In genomic region chr1:135146946-135147701, GRCm38 (mm10) we compare ENCODE assay signal across 8 mouse cellular contexts. TPM values are rescaled to one million over a fixed set of nuclear protein-coding genes. Genes with fewer than 3 reads are reported as not detected.
DNase-seq lines count a peak whose midpoint lies in the region; ATAC-seq and TF ChIP-seq lines count a peak whose summit lies in the region.

No protein-coding gene starts in this region.

- peak; percentile 87 for DNase-seq in brain, adult 2 months (ENCODE audit: low read depth, low spot score)
- peak; percentile 80 for DNase-seq in liver, embryonic 11.5 days (ENCODE audit: low spot score)
- peak; percentile 58 to 65 for DNase-seq in spleen, postnatal 14 days (ENCODE audit: low spot score in 2 of 2)

- ATAC-seq in erythroblast, adult 5-6 weeks (replicated peaks; ENCODE audit: low FRiP score, poor library complexity, severe bottlenecking) = peak; percentile 62
- peak; percentile 75 for ATAC-seq in heart, embryonic 12.5 days (ENCODE audit: insufficient number of reproducible peaks, low FRiP score)
- peak; percentile 81 for ATAC-seq in kidney, embryonic 16.5 days (ENCODE audit: low FRiP score, low TSS enrichment)
- ATAC-seq in liver, embryonic 11.5 days (replicated peaks; ENCODE audit: low FRiP score) = peak; percentile 65
- peak; percentile 67 for ATAC-seq in monocyte, adult 5-6 weeks (replicated peaks; ENCODE audit: insufficient number of reproducible peaks, low FRiP score, low TSS enrichment, poor library complexity, severe bottlenecking)

- peak overlapping the region; percentile 98 for H3ac ChIP-seq in C2C12 (ENCODE audit: control insufficient read depth, insufficient read length, low read depth)

- H3K4me3 ChIP-seq in C2C12 (ENCODE audit: insufficient read depth, poor library complexity, severe bottlenecking) = peak overlapping the region; percentile 93
- peak overlapping the region; percentile 88 for H3K4me3 ChIP-seq in heart, embryonic 12.5 days
- H3K4me3 ChIP-seq in kidney, embryonic 16.5 days (ENCODE audit: low read length) = peak overlapping the region; percentile 97
- H3K4me3 ChIP-seq in liver, embryonic 11.5 days (ENCODE audit: low read depth, low read length) = peak overlapping the region; percentile 89

- H3K27me3 ChIP-seq in C2C12 (ENCODE audit: control insufficient read depth, insufficient read depth, insufficient read length) = no peaks in the 10 kb centered on the region
- peaks cover 35% of the 10 kb centered on the region for H3K27me3 ChIP-seq in heart, embryonic 12.5 days (replicated peaks)
- no peaks in the 10 kb centered on the region for H3K27me3 ChIP-seq in kidney, embryonic 16.5 days (ENCODE audit: insufficient read depth, low read length)
- no peaks in the 10 kb centered on the region; the same call in 1 of the 2 replicates for H3K27me3 ChIP-seq in liver, embryonic 11.5 days (replicated peaks; ENCODE audit: control insufficient read depth, insufficient read depth, low read length)

- peak overlapping the region; percentile 61 for H3K27ac ChIP-seq in heart, embryonic 12.5 days (ENCODE audit: poor library complexity, severe bottlenecking)
- H3K27ac ChIP-seq in kidney, embryonic 16.5 days (ENCODE audit: low read length) = peak overlapping the region; percentile 83
- H3K27ac ChIP-seq in liver, embryonic 11.5 days (ENCODE audit: low read depth, low read length) = peak overlapping the region; percentile 84

- TF ChIP-seq CTCF in C2C12 (IDR thresholded peaks at IDR 0.05; ENCODE audit: control insufficient read depth, insufficient read depth, insufficient read length) = no peak

- H3K79me3 ChIP-seq in C2C12 (ENCODE audit: low read depth) = peaks cover 37% of the 10 kb centered on the region

- peak overlapping the region; percentile 93 for H3K9ac ChIP-seq in heart, embryonic 12.5 days
- H3K9ac ChIP-seq in kidney, embryonic 16.5 days (replicated peaks; ENCODE audit: low read length) = peak overlapping the region; percentile 96
- peak overlapping the region; percentile 91 for H3K9ac ChIP-seq in liver, embryonic 11.5 days (ENCODE audit: low read depth, low read length)

- H3K4me1 ChIP-seq in heart, embryonic 12.5 days (replicated peaks) = peaks cover 15% of the 10 kb centered on the region
- peaks cover 12% of the 10 kb centered on the region for H3K4me1 ChIP-seq in kidney, embryonic 16.5 days (ENCODE audit: insufficient read depth, low read length)
- peaks cover 17% of the 10 kb centered on the region for H3K4me1 ChIP-seq in liver, embryonic 11.5 days (replicated peaks; ENCODE audit: control insufficient read depth, insufficient read depth, low read length)

- peak overlapping the region; percentile 89 for H3K4me2 ChIP-seq in heart, embryonic 12.5 days
- H3K4me2 ChIP-seq in kidney, embryonic 16.5 days (replicated peaks; ENCODE audit: low read depth, low read length) = peak overlapping the region; percentile 82
- H3K4me2 ChIP-seq in liver, embryonic 11.5 days = peak overlapping the region; percentile 95

- H3K79me2 ChIP-seq in C2C12 (ENCODE audit: control insufficient read depth, insufficient read depth) = peaks cover 61% of the 10 kb centered on the region

- under 1% methylated on average over 69 of the region's 69 CpGs for WGBS in heart, embryonic 12.5 days
- WGBS in kidney, embryonic 16.5 days = under 1% methylated on average over 69 of the region's 69 CpGs
- under 1% methylated on average over 69 of the region's 69 CpGs for WGBS in liver, embryonic 11.5 days

- H3K9me3 ChIP-seq in heart, embryonic 12.5 days (replicated peaks) = no peaks in the 10 kb centered on the region
- no peaks in the 10 kb centered on the region for H3K9me3 ChIP-seq in kidney, embryonic 16.5 days (ENCODE audit: low read length)
- H3K9me3 ChIP-seq in liver, embryonic 11.5 days (ENCODE audit: control insufficient read depth, low read length) = no peaks in the 10 kb centered on the region

- peaks cover 7% of the 10 kb centered on the region for H3K36me3 ChIP-seq in C2C12 (ENCODE audit: control insufficient read depth, insufficient read depth)
- H3K36me3 ChIP-seq in heart, embryonic 12.5 days = peaks cover 5% of the 10 kb centered on the region; the same call in 1 of the 2 replicates
- H3K36me3 ChIP-seq in kidney, embryonic 16.5 days (ENCODE audit: insufficient read depth, low read length) = no peaks in the 10 kb centered on the region
- H3K36me3 ChIP-seq in liver, embryonic 11.5 days (ENCODE audit: control insufficient read depth, insufficient read depth, low read length) = peaks cover 4% of the 10 kb centered on the region; the same call in 1 of the 2 replicates

TF ChIP-seq in C2C12, 6 proteins besides CTCF, POLR2A, EP300 and RAD21:
- TF ChIP-seq USF1 (IDR thresholded peaks at IDR 0.05; ENCODE audit: low read depth) (peak; percentile 33), MYOD1 (IDR thresholded peaks at IDR 0.05; ENCODE audit: control insufficient read depth, insufficient read length, low read depth) (no peak)

RNA-seq across cellular contexts. Expression of gene Arl8a, which starts 0.5 kb away (rescaled TPM):
- polyA plus RNA-seq in C2C12 (2012; fragmentation: generic; extraction: Trizol) = 51.4 TPM
- 22.3 and 23.4 TPM in 2 replicates for total RNA-seq in erythroblast, adult 5-6 weeks (2015; ENCODE audit: low replicate concordance)
- total RNA-seq in erythroblast, adult 5-6 weeks (2017; ENCODE audit: low replicate concordance) = 7.2 and 11.9 TPM in 2 replicates
- 36.4 and 36.6 TPM in 2 replicates for polyA plus RNA-seq in heart, embryonic 12.5 days (2016; fragmentation: Nextera tagmentation; extraction: Ambion mirVana)
- polyA plus RNA-seq in kidney, embryonic 16.5 days (2015; fragmentation: Nextera tagmentation; extraction: Ambion mirVana) = 42.9 and 46.7 TPM in 2 replicates
- 25.0 and 28.7 TPM in 2 replicates for polyA plus RNA-seq in liver, embryonic 11.5 days (2014; fragmentation: Nextera tagmentation; extraction: Ambion mirVana)
- 52.6 to 85.7 TPM (median 55.1 TPM) in 3 replicates for total RNA-seq in monocyte, adult 5-6 weeks (2017)

RNA-seq across cellular contexts. Expression of gene Ptpn7, which starts 14.6 kb away (rescaled TPM):
- polyA plus RNA-seq in C2C12 (2012; fragmentation: generic; extraction: Trizol) = 0.80 TPM
- 14.6 and 15.5 TPM in 2 replicates for total RNA-seq in erythroblast, adult 5-6 weeks (2015; ENCODE audit: low replicate concordance)
- 22.7 and 23.9 TPM in 2 replicates for total RNA-seq in erythroblast, adult 5-6 weeks (2017; ENCODE audit: low replicate concordance)
- 1.0 and 1.4 TPM in 2 replicates for polyA plus RNA-seq in heart, embryonic 12.5 days (2016; fragmentation: Nextera tagmentation; extraction: Ambion mirVana)
- polyA plus RNA-seq in kidney, embryonic 16.5 days (2015; fragmentation: Nextera tagmentation; extraction: Ambion mirVana) = 0.99 and 1.6 TPM in 2 replicates
- 42.1 and 43.0 TPM in 2 replicates for polyA plus RNA-seq in liver, embryonic 11.5 days (2014; fragmentation: Nextera tagmentation; extraction: Ambion mirVana)
- total RNA-seq in monocyte, adult 5-6 weeks (2017) = 25.1 to 87.0 TPM (median 26.0 TPM) in 3 replicates

RNA-seq across cellular contexts. Expression of gene Gpr37l1, which starts 20.4 kb away (rescaled TPM):
- not detected for polyA plus RNA-seq in C2C12 (2012; fragmentation: generic; extraction: Trizol)
- 1.0 TPM in 1 of 2 replicates, not detected in the other for total RNA-seq in erythroblast, adult 5-6 weeks (2015; ENCODE audit: low replicate concordance)
- not detected in 2 replicates for total RNA-seq in erythroblast, adult 5-6 weeks (2017; ENCODE audit: low replicate concordance)
- polyA plus RNA-seq in heart, embryonic 12.5 days (2016; fragmentation: Nextera tagmentation; extraction: Ambion mirVana) = not detected in 2 replicates
- 0.10 TPM in 1 of 2 replicates, not detected in the other for polyA plus RNA-seq in kidney, embryonic 16.5 days (2015; fragmentation: Nextera tagmentation; extraction: Ambion mirVana)
- polyA plus RNA-seq in liver, embryonic 11.5 days (2014; fragmentation: Nextera tagmentation; extraction: Ambion mirVana) = not detected in 2 replicates
- total RNA-seq in monocyte, adult 5-6 weeks (2017) = not detected in 3 replicates

RNA-seq across cellular contexts. Expression of gene Lgr6, which starts 42.0 kb away (rescaled TPM):
- 32.9 TPM for polyA plus RNA-seq in C2C12 (2012; fragmentation: generic; extraction: Trizol)
- total RNA-seq in erythroblast, adult 5-6 weeks (2015; ENCODE audit: low replicate concordance) = not detected in 2 replicates
- total RNA-seq in erythroblast, adult 5-6 weeks (2017; ENCODE audit: low replicate concordance) = not detected in 2 replicates
- polyA plus RNA-seq in heart, embryonic 12.5 days (2016; fragmentation: Nextera tagmentation; extraction: Ambion mirVana) = 0.80 and 0.82 TPM in 2 replicates
- polyA plus RNA-seq in kidney, embryonic 16.5 days (2015; fragmentation: Nextera tagmentation; extraction: Ambion mirVana) = 0.76 and 0.77 TPM in 2 replicates
- polyA plus RNA-seq in liver, embryonic 11.5 days (2014; fragmentation: Nextera tagmentation; extraction: Ambion mirVana) = 0.48 and 0.70 TPM in 2 replicates
- 0.10 to 0.32 TPM in 2 of 3 replicates, not detected in the other for total RNA-seq in monocyte, adult 5-6 weeks (2017)

Comparison
In these comparisons a context has a peak if more than half of its experiments do, and no peak if none do; other contexts are left out.
1. Peak in every context shown above with its lines: DNase-seq, ATAC-seq, H3K4me3 ChIP-seq and H3K27ac ChIP-seq.
2. RNA of gene Ptpn7, which starts 14.6 kb away (polyA plus RNA-seq): 42.1 to 43.0 TPM in liver, embryonic 11.5 days; 0.99 to 1.6 TPM in kidney, embryonic 16.5 days, 1.0 to 1.4 TPM in heart, embryonic 12.5 days and 0.80 TPM in C2C12 (single experiment); every median in the first group is over 10 times any median in the second.